Mouse (Mus musculus): ENCODE results near the gene Hs3st6. TPM values are rescaled to one million over a fixed set of nuclear protein-coding genes. Genes with fewer than 3 reads are reported as not detected.

The Hs3st6 gene
- polyA plus RNA-seq, 1 experiment: 8.9 TPM

DNA sequence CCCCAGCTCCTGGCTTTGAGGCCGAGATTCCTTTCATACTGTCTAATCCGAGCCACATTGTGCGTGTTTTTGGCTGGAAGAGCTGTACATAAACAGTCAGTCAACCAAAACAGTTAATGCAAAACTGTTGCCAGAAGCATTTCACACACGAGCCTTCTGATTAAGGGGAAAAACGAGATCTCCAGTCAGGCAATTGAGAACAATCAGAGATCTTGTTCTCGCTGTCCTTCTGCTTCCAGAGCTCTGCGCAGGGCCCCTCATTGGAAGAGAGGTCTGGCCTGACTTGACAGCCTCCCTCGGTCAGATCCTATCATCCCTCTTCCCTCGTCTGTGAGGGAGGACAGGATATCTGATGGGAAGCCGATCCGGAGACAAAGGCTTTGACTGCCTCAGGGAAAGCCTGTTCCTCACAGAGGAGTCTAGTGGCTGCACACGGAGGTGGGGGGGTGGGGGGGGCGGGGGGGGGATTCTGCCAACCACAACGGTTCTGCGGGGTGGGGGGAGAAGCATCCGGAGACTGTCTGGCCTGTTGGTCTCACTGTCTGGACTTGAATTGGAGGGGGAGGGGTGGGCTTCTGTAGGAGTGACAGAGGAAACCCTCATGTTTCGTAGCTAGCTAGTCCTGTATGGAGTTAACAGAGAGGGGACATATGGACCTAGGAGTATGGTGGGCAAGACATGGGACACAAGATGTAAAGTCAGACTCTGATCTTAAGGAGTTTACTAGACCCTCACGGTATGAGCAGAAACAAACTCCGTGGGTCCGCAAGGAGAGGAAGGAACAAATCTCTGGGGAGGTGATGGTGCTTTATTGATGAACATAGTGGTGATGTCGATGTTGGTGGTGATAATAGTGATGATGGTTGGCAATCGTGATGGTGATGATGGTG lies 12.5 kb downstream of the Hs3st6 start:
- no peak overlapping the region for H3K4me3 ChIP-seq (replicated peaks; ENCODE audit: extremely low read depth, low read depth, low read length)
- no peak for DNase-seq
- WGBS: 44% methylated on average over 21 of the region's 22 CpGs
- TF ChIP-seq CTCF (IDR thresholded peaks at IDR 0.05; ENCODE audit: insufficient read depth, low read length) (no peak), POLR2A (IDR thresholded peaks at IDR 0.05; ENCODE audit: borderline replicate concordance, extremely low read depth, low read depth, low read length) (no peak)
- no peaks in the 10 kb centered on the region for H3K4me1 ChIP-seq (ENCODE audit: control insufficient read depth, insufficient read depth, low read length)

DNA sequence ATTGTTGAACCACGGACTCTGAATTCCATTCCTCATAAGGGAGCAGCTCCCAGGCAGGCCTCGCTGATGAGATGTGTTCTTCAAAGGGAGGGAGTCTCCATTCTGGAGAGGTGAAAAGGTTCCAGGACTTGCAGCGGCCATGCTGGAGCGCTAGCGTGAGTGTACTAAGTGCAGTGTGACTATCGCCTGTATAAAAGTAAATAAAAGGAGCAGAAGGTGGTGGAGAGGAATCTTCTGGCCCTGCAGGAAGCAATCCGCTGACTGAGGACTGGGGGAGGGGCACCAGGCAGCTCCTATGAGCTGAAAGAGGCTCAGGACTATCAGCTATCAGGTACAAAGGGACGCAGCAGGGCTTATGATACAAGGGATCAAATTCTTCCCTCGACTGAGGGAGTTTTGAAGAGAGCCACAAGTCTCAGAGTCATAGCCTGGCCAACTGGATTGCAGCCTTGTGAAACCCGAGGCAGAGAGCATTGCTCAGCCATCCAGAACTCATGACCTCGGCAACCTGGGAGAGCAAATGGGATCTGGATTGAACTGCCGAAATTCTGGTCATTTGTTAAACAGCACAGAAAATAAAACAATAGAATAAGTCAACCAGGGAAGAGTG lies 13.6 kb downstream of the Hs3st6 start:
- Histone ChIP-seq H3K4me1 (ENCODE audit: control insufficient read depth, insufficient read depth, low read length) (no peaks in the 10 kb centered on the region), H3K4me3 (replicated peaks; ENCODE audit: extremely low read depth, low read depth, low read length) (no peak overlapping the region)
- TF ChIP-seq CTCF (IDR thresholded peaks at IDR 0.05; ENCODE audit: insufficient read depth, low read length) (no peak), POLR2A (IDR thresholded peaks at IDR 0.05; ENCODE audit: borderline replicate concordance, extremely low read depth, low read depth, low read length) (no peak)
- 28% methylated on average over 12 of the region's 12 CpGs for WGBS
- DNase-seq: no peak

DNA sequence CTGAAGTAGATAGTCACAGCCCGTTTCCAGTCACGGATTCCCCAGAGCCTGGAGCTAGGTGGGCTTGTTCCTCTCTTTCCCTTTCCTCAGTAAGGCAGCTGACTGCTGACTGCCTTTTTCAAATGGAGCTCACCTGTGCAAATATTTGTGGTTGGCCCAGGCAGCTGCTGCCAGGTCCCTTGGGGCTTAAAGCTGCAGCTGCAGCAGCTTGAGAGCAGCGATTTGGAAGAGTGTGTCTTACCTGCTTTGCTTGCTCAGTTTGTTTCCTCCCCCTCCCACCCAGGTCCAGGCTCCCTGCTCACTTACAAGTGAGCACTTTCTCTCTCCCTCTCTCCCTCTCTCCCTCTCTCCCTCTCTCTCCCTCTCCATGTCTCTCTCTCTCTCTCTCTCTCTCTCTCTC lies 16.4 kb downstream of the Hs3st6 start:
- WGBS: 25% methylated on average over 3 of the region's 3 CpGs
- no peak for DNase-seq
- Histone ChIP-seq H3K4me3 (replicated peaks; ENCODE audit: extremely low read depth, low read depth, low read length) (no peak overlapping the region), H3K4me1 (ENCODE audit: control insufficient read depth, insufficient read depth, low read length) (no peaks in the 10 kb centered on the region)
- TF ChIP-seq CTCF (IDR thresholded peaks at IDR 0.05; ENCODE audit: insufficient read depth, low read length) (no peak), POLR2A (IDR thresholded peaks at IDR 0.05; ENCODE audit: borderline replicate concordance, extremely low read depth, low read depth, low read length) (no peak)

DNA sequence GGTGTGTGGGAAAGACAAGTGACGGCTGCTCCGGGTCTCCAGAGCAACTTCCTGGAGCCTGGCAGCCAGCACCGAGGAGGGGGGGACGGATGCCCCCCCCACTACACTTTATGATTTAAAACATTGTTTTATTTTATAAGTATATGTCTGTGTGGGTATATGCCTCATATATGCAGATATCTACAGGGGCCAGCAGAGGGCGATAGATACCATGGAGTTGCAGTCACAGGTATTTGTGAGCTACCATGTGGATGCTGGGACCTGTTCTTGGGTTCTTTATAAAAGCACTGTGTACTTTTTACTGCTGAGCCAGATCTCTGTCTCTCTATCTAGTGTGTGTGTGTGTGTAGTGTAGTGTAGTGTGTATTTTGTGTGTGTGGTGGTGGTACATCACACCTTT lies 20.5 kb downstream of the Hs3st6 start:
- no peak overlapping the region for H3K4me3 ChIP-seq (replicated peaks; ENCODE audit: extremely low read depth, low read depth, low read length)
- TF ChIP-seq POLR2A (IDR thresholded peaks at IDR 0.05; ENCODE audit: borderline replicate concordance, extremely low read depth, low read depth, low read length) (no peak), CTCF (IDR thresholded peaks at IDR 0.05; ENCODE audit: insufficient read depth, low read length) (no peak)
- 81% methylated on average over 5 of the region's 5 CpGs for WGBS
- DNase-seq: no peak
- H3K4me1 ChIP-seq (ENCODE audit: control insufficient read depth, insufficient read depth, low read length): no peaks in the 10 kb centered on the region

DNA sequence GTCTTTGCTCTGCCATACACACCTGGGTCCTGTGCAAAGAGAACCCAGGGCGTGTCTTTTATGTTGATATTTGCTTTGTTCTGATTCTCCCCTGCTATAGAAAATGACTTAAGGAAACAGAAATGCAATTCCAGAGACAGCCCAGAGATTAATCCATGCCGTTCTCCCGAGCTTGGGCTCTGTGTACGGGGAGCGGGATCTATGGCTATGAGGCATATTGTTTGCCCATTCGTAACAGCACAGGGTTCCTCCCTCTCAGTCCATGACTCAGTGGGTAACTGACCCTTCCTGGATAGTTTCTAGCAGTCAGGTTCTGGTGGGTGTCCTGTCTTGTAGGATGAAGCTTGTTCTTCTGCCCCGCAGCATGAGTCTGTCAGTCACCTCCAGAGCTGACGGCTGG lies 22.4 kb downstream of the Hs3st6 start:
- 71% methylated on average over 8 of the region's 8 CpGs for WGBS
- no peaks in the 10 kb centered on the region for H3K4me1 ChIP-seq (ENCODE audit: control insufficient read depth, insufficient read depth, low read length)
- no peak overlapping the region for H3K4me3 ChIP-seq (replicated peaks; ENCODE audit: extremely low read depth, low read depth, low read length)
- no peak for TF ChIP-seq POLR2A (IDR thresholded peaks at IDR 0.05; ENCODE audit: borderline replicate concordance, extremely low read depth, low read depth, low read length)
- no peak for DNase-seq

DNA sequence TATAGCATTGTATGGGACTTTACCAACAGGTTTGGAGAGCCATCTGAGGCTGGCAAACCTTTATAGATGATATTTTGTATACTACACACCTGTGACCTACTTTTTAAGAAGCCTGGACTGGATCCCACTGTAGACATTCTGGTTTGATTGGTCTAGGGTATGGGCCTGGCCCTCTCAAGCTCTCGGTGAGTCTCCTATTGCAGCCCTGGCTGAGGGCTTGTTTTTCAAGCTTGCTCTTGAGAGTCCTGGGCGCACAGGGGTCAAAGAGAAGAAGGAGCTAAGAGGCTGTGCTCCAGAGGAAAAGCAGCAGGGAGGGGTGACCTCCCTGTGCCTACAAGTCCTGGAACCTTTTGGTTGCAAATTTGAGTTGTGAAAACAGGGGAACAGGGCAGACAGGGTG lies 24.3 kb downstream of the Hs3st6 start:
- Histone ChIP-seq H3K4me1 (ENCODE audit: control insufficient read depth, insufficient read depth, low read length) (no peaks in the 10 kb centered on the region), H3K4me3 (replicated peaks; ENCODE audit: extremely low read depth, low read depth, low read length) (no peak overlapping the region)
- 41% methylated on average over 2 of the region's 2 CpGs for WGBS
- DNase-seq: no peak
- TF ChIP-seq CTCF (IDR thresholded peaks at IDR 0.05; ENCODE audit: insufficient read depth, low read length): no peak
- no peak for TF ChIP-seq POLR2A (IDR thresholded peaks at IDR 0.05; ENCODE audit: borderline replicate concordance, extremely low read depth, low read depth, low read length)

DNA sequence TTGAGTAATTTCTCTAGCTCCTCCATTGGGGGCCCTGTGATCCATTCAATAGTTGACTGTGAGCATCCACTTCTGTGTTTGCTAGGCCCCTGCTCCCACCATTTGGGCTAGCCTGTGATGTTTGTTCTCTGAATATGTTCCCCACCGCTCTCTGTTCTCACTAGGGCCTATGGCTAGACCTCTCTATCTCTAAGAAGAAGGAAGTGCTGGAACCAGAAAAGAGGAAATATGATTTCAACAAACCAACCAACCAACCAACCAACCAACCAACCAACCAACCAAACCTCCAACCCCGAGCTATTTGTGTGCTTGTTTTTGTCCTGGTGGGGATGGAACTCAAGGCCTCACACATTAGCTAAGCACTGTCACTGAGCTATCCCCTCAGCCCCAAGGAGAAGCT lies 28.0 kb downstream of the Hs3st6 start:
- H3K4me1 ChIP-seq (ENCODE audit: control insufficient read depth, insufficient read depth, low read length): no peaks in the 10 kb centered on the region
- no peak for DNase-seq
- no peak overlapping the region for H3K4me3 ChIP-seq (replicated peaks; ENCODE audit: extremely low read depth, low read depth, low read length)
- whole genome bisulfite sequencing: 87% methylated on average over 2 of the region's 2 CpGs
- TF ChIP-seq POLR2A (IDR thresholded peaks at IDR 0.05; ENCODE audit: borderline replicate concordance, extremely low read depth, low read depth, low read length) (no peak), CTCF (IDR thresholded peaks at IDR 0.05; ENCODE audit: insufficient read depth, low read length) (no peak)

DNA sequence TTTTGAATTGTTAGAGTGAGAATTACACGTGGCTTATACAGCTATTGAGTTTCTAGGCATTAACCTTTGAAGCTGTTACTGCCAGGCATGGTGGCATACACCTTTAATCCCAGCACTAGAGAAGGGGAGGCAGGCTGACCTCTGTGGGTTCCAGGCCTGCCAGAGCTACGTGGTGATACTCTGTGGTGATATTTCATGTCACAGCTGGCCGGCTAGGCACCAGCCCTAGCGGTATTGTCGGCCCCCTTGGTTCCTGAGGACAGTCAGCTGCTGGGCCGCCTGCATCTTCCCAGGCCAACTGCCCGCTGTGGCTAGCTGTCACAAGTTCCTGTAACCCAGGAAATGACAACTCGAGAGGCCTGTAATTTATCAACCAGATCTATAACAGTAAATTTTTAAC lies 39.4 kb downstream of the Hs3st6 start:
- Histone ChIP-seq H3K4me1 (ENCODE audit: control insufficient read depth, insufficient read depth, low read length) (no peaks in the 10 kb centered on the region), H3K4me3 (replicated peaks; ENCODE audit: extremely low read depth, low read depth, low read length) (no peak overlapping the region)
- DNase-seq: no peak
- 41% methylated on average over 8 of the region's 8 CpGs for WGBS
- TF ChIP-seq POLR2A (IDR thresholded peaks at IDR 0.05; ENCODE audit: borderline replicate concordance, extremely low read depth, low read depth, low read length) (no peak), CTCF (IDR thresholded peaks at IDR 0.05; ENCODE audit: insufficient read depth, low read length) (no peak)

DNA sequence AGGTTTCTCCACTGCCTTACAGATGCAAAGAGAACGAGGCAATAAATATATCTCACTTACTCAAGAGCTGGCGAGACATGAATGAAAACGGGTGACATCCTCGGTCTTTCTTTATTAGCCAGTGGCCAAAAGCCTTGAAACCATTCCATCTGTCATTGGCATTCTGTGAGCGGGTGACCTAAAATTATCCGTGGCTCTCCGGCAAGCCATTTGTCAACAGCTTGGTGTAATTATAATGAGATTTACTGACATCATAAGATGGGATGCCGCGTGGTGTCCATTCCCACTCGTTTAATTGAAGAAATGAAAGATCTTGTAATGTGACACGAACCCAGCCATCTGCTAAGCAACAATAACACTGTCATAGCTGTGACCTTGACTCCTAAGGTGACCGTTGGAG lies 42.0 kb downstream of the Hs3st6 start:
- TF ChIP-seq CTCF (IDR thresholded peaks at IDR 0.05; ENCODE audit: insufficient read depth, low read length): no peak
- TF ChIP-seq POLR2A (IDR thresholded peaks at IDR 0.05; ENCODE audit: borderline replicate concordance, extremely low read depth, low read depth, low read length): no peak
- Histone ChIP-seq H3K4me3 (replicated peaks; ENCODE audit: extremely low read depth, low read depth, low read length) (no peak overlapping the region), H3K4me1 (ENCODE audit: control insufficient read depth, insufficient read depth, low read length) (no peaks in the 10 kb centered on the region)
- DNase-seq: no peak
- 64% methylated on average over 12 of the region's 12 CpGs for WGBS

DNA sequence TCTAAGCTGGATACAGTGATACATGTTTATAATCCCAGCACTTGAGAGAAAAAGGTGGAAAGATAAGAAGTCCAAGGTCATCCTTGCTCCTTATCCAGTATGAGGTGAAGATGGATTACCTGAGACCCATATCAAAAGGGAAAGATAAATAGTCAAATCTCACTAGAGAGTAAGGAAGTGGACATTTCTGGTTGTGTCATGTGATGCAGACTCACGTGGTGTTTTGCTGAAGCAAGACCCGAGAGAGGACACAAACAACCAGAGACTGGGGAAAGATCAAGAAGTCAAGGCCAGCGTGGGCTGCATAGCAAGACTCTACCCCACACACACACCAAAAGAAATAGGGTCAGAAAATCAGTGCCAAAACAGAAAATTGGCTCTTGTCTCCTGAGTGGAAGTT lies 44.2 kb downstream of the Hs3st6 start:
- no peak overlapping the region for H3K4me3 ChIP-seq (replicated peaks; ENCODE audit: extremely low read depth, low read depth, low read length)
- WGBS: 40% methylated on average over 3 of the region's 3 CpGs
- DNase-seq: no peak
- TF ChIP-seq CTCF (IDR thresholded peaks at IDR 0.05; ENCODE audit: insufficient read depth, low read length): no peak
- no peak for TF ChIP-seq POLR2A (IDR thresholded peaks at IDR 0.05; ENCODE audit: borderline replicate concordance, extremely low read depth, low read depth, low read length)
- H3K4me1 ChIP-seq (ENCODE audit: control insufficient read depth, insufficient read depth, low read length): no peaks in the 10 kb centered on the region

All from lung, adult 2 months (tissue).